Comparison of ENCODE assay signal across 34 mouse cellular contexts in genomic region chr8:10243344-10243743, GRCm38 (mm10).
"Had no signal": no experiment of that assay in that cellular context is flagged by ENCODE, and none has a peak within 500 bp of the region (broad histone marks: within the 10 kb centered on the region; RNA-seq: fewer than 3 reads in every experiment).

No protein-coding gene starts in this region.

- ATAC-seq: hindbrain, embryonic 16.5 days; hindbrain, postnatal 0 days; inflammation-experienced regulatory T-cells, adult 6 months; intestine, embryonic 16.5 days had no signal

- H3K4me3 ChIP-seq: heart, embryonic 10.5 days; heart, embryonic 12.5 days; heart, embryonic 13.5 days; heart, embryonic 15.5 days; hindbrain, embryonic 10.5 days; hindbrain, embryonic 12.5 days; hindbrain, embryonic 13.5 days; hindbrain, embryonic 15.5 days; kidney, embryonic 15.5 days; layer of hippocampus, adult 2 months; left cerebral cortex, adult 2 months had no signal

- H3K36me3 ChIP-seq: heart, embryonic 10.5 days; heart, embryonic 12.5 days; heart, embryonic 13.5 days; heart, embryonic 15.5 days; hindbrain, embryonic 10.5 days; hindbrain, embryonic 12.5 days; hindbrain, embryonic 13.5 days; hindbrain, embryonic 15.5 days; kidney, embryonic 15.5 days had no signal

- H3K4me2 ChIP-seq: heart, embryonic 11.5 days; heart, embryonic 12.5 days; heart, embryonic 13.5 days; heart, embryonic 15.5 days; hindbrain, embryonic 12.5 days; hindbrain, embryonic 13.5 days; hindbrain, embryonic 14.5 days; hindbrain, embryonic 15.5 days; kidney, embryonic 15.5 days had no signal

- H3K27me3 ChIP-seq: heart, embryonic 12.5 days; heart, embryonic 15.5 days; hindbrain, embryonic 12.5 days; hindbrain, embryonic 13.5 days; hindbrain, embryonic 15.5 days had no signal

- H3K9me3 ChIP-seq: heart, embryonic 10.5 days; heart, embryonic 12.5 days; heart, embryonic 13.5 days; heart, embryonic 15.5 days; hindbrain, embryonic 10.5 days; hindbrain, embryonic 12.5 days; hindbrain, embryonic 13.5 days; hindbrain, embryonic 15.5 days; kidney, embryonic 15.5 days had no signal

- DNase-seq: heart, postnatal 10 days; heart, postnatal 14 days; heart, postnatal 36 days; heart, postnatal 4 days; kidney, adult 11 months; kidney, adult 18-20 months; kidney, adult 2 months; kidney, adult 8-10 months; kidney, adult 9 months; kidney, postnatal 10 days; kidney, postnatal 14 days; kidney, postnatal 25 days; kidney, postnatal 36 days; kidney, postnatal 4 days; layer of hippocampus, adult 9-11 months; layer of hippocampus, postnatal 36 days had no signal

- H3K9ac ChIP-seq: heart, embryonic 12.5 days; heart, embryonic 13.5 days; heart, embryonic 15.5 days; hindbrain, embryonic 12.5 days; hindbrain, embryonic 13.5 days; hindbrain, embryonic 14.5 days; hindbrain, embryonic 15.5 days; kidney, embryonic 15.5 days had no signal

- H3K4me1 ChIP-seq: heart, embryonic 10.5 days; heart, embryonic 13.5 days; heart, embryonic 15.5 days; hindbrain, embryonic 10.5 days; hindbrain, embryonic 12.5 days; hindbrain, embryonic 13.5 days; hindbrain, embryonic 15.5 days had no signal

- H3K27ac ChIP-seq: heart, embryonic 10.5 days; heart, embryonic 13.5 days; heart, embryonic 15.5 days; hindbrain, embryonic 10.5 days; hindbrain, embryonic 12.5 days; hindbrain, embryonic 13.5 days; hindbrain, embryonic 14.5 days; hindbrain, embryonic 15.5 days; hindbrain, postnatal 0 days; kidney, embryonic 15.5 days; kidney, postnatal 0 days; layer of hippocampus, adult 2 months; left cerebral cortex, adult 2 months had no signal
